Mouse (Mus musculus): ENCODE measurements around the gene Prpf6. TPM values are rescaled to one million over a fixed set of nuclear protein-coding genes. Genes with fewer than 3 reads are reported as not detected.

The Prpf6 gene
- total RNA-seq, 1 experiment = 67.8 TPM

- H3K9ac ChIP-seq (ENCODE audit: insufficient read depth, low read depth, low read length, poor library complexity, severe bottlenecking) = peak within 1 kb of the TSS; percentile 64
- no peak within 1 kb of the TSS for H3K27ac ChIP-seq (ENCODE audit: insufficient read depth, low read depth, low read length, poor library complexity, severe bottlenecking)
- DNase-seq (ENCODE audit: low read depth, low spot score) = no peak
- in situ Hi-C loops (cut with MboI; ENCODE audit: low sequenced_read_pairs in 2 of 2, unreplicated experiment in 2 of 2) = no loop called here
- peaks cover 0 to 5% of the 10 kb centered on the region in 2 experiments; a peak in 1 of 4 replicates for H3K4me1 ChIP-seq (ENCODE audit: control insufficient read depth in 2 of 2, insufficient read depth in 2 of 2, low read length in 2 of 2, poor library complexity in 1 of 2)
- no peaks in the 10 kb centered on the region for H3K9me3 ChIP-seq (ENCODE audit: control insufficient read depth, insufficient read depth, low read depth, low read length)
- TF ChIP-seq MAFK (IDR thresholded peaks at IDR 0.05; ENCODE audit: insufficient read depth, low read depth, low read length) = no peak
- no peak for TF ChIP-seq HCFC1 (IDR thresholded peaks at IDR 0.05; ENCODE audit: borderline replicate concordance, insufficient read depth, low read length)
- TF ChIP-seq ZNF384 (IDR thresholded peaks at IDR 0.05; ENCODE audit: low read depth, low read length) = no peak
- TF ChIP-seq CHD2 (IDR thresholded peaks at IDR 0.05; ENCODE audit: low read depth, low read length) = no peak
- no peak for TF ChIP-seq ZC3H11A (IDR thresholded peaks at IDR 0.05; ENCODE audit: borderline replicate concordance, low read depth, low read length)
- no peaks in the 10 kb centered on the region for H3K36me3 ChIP-seq (ENCODE audit: control insufficient read depth, insufficient read depth, low read length, poor library complexity, severe bottlenecking)
- peak within 1 kb of the TSS; percentile 31 to 60 for H3K4me3 ChIP-seq (ENCODE audit: insufficient read depth in 1 of 2, low read depth in 1 of 2, low read length in 2 of 2, poor library complexity in 1 of 2, severe bottlenecking in 1 of 2)
Measured at GRCm38 (mm10) chr2:181698241-181698640, 106.6 kb downstream of the Prpf6 start, which contains the start of gene Lkaaear1. Gene Lkaaear1 (minus strand): TSS chr2:181698442.

Other genes starting within 250 kb of the Prpf6 start
- 43.5 and 61.3 TPM in 2 replicates for gene Zgpat, start 226.9 kb upstream of the Prpf6 start, total RNA-seq (2012; rRNA removed)
- gene Arfrp1, start 226.5 kb upstream of the Prpf6 start, total RNA-seq (2012; rRNA removed) = 32.8 and 36.3 TPM in 2 replicates
- gene Lime1, start 211.8 kb upstream of the Prpf6 start, total RNA-seq (2012; rRNA removed) = 30.8 and 48.9 TPM in 2 replicates
- gene Zbtb46, start 132.4 kb upstream of the Prpf6 start, total RNA-seq (2012; rRNA removed) = 4.4 and 5.1 TPM in 2 replicates
- gene Abhd16b, start 98.7 kb upstream of the Prpf6 start, total RNA-seq (2012; rRNA removed) = 0.36 and 0.53 TPM in 2 replicates
- gene Tpd52l2, start 94.7 kb upstream of the Prpf6 start, total RNA-seq (2012; rRNA removed) = 111 TPM in 2 replicates
- gene Dnajc5, start 71.4 kb upstream of the Prpf6 start, total RNA-seq (2012; rRNA removed) = 67.2 and 87.6 TPM in 2 replicates
- 24.0 and 34.5 TPM in 2 replicates for gene Uckl1, start 7.0 kb upstream of the Prpf6 start, total RNA-seq (2012; rRNA removed)
- gene Zfp512b, start 935 bp downstream of the Prpf6 start, total RNA-seq (2012; rRNA removed) = 38.2 and 50.7 TPM in 2 replicates
- gene Samd10, start 7.3 kb downstream of the Prpf6 start, total RNA-seq (2012; rRNA removed) = 3.4 TPM in 2 replicates
- gene Gm29797, start 65.2 kb downstream of the Prpf6 start, total RNA-seq (2012; rRNA removed) = 1.8 and 9.3 TPM in 2 replicates
- gene Sox18, start 79.8 kb downstream of the Prpf6 start, total RNA-seq (2012; rRNA removed) = 0.36 and 0.42 TPM in 2 replicates
- gene Tcea2, start 88.4 kb downstream of the Prpf6 start, total RNA-seq (2012; rRNA removed) = 11.4 and 23.0 TPM in 2 replicates
- 27.3 and 31.7 TPM in 2 replicates for gene Rgs19, start 102.1 kb downstream of the Prpf6 start, total RNA-seq (2012; rRNA removed)
- not detected in 2 replicates for gene Lkaaear1, start 106.6 kb downstream of the Prpf6 start, total RNA-seq (2012; rRNA removed)
- 2.9 and 3.0 TPM in 2 replicates for gene Oprl1, start 123.1 kb downstream of the Prpf6 start, total RNA-seq (2012; rRNA removed)
- 0.09 TPM in 1 of 2 replicates, not detected in the other for gene Myt1, start 171.5 kb downstream of the Prpf6 start, total RNA-seq (2012; rRNA removed)
- gene Pcmtd2, start 246.0 kb downstream of the Prpf6 start, total RNA-seq (2012; rRNA removed) = 11.8 and 15.7 TPM in 2 replicates